Mouse (Mus musculus) kidney, adult 2 months (tissue): ENCODE results near the gene Dclk3.

Experiments used
- CTCF ChIP-seq: fragments of 200-500 bp; conservative IDR thresholded peaks from 2 replicates; pipeline ENCODE4 v1.5.1; 2011; ENCODE audit warnings: low read depth, mild to moderate bottlenecking, control low read depth, low read length, moderate library complexity, mixed read lengths; ENCODE audit not compliant: insufficient read depth, insufficient read length
- POLR2A ChIP-seq: fragments of 200-500 bp; IDR thresholded peaks from one replicate; pipeline ENCODE4 v1.6.1; 2011; ENCODE audit warnings: low read depth, low read length, control low read depth

DNA sequence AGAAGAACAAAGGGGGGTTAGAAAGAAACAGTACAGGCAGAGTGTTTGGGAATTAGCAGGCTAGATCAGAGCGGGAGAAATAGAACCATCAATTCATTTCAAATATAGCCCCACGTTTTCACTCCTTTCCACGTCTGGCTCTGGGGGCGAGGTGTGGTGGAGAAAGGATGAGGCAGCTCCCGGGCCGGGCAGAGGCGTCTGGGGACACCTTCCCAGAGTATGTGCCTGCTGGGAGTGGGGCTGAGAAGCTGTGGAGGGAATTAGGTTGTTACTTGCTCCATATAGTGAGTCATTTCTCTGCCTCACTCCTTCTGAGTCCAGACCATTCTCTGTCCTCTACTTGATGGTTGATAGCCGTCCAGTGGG lies 938 bp downstream of the Dclk3 start:
- no peak for TF ChIP-seq CTCF
- no peak for TF ChIP-seq POLR2A
